Mouse (Mus musculus) CH12.LX (cell line): Measurements from ENCODE around the gene Tnfrsf14. TPM values are rescaled to one million over a fixed set of nuclear protein-coding genes. Genes with fewer than 3 reads are reported as not detected.

ENCODE experiments used
- DNase-seq: peaks from one replicate; pipeline ENCODE4 v3.0.0-alpha.2; 2013; ENCODE audit errors: extremely low read depth
- H3K27ac ChIP-seq: 2 replicates; pipeline ENCODE4 v1.5.1; 2012; ENCODE audit warnings: low read depth, mild to moderate bottlenecking, control low read depth, moderate library complexity; ENCODE audit not compliant: insufficient read depth
- H3K27me3 ChIP-seq: replicated peaks from 2 replicates; pipeline ENCODE3; 2012; ENCODE audit warnings: inconsistent platforms
- H3K36me3 ChIP-seq, 2 experiments: replicated peaks in 1 of 2; 2 replicates each; pipeline versions ENCODE3 to v1.6.1; 2012; ENCODE audit warnings: inconsistent platforms in 1 of 2, low read length in 1 of 2, mild to moderate bottlenecking in 1 of 2, mixed read lengths in 1 of 2, moderate library complexity in 1 of 2; ENCODE audit not compliant: control insufficient read depth in 1 of 2, insufficient read depth in 1 of 2
- H3K4me1 ChIP-seq, 2 experiments: 2 replicates each; pipeline ENCODE4 v1.6.1; 2012; ENCODE audit warnings: inconsistent platforms in 1 of 2, moderate library complexity in 1 of 2; ENCODE audit not compliant: insufficient read depth in 2 of 2, control insufficient read depth in 1 of 2
- H3K4me2 ChIP-seq: 2 replicates; pipeline ENCODE4 v1.6.1; 2012; ENCODE audit warnings: low read depth, mild to moderate bottlenecking, control low read depth; ENCODE audit not compliant: poor library complexity, insufficient read depth, severe bottlenecking
- H3K4me3 ChIP-seq, 3 experiments: fragments of 150-350 bp in 1 of 3; sonication (generic) in 1 of 3; replicated peaks in 1 of 3; 2 replicates each; pipeline versions ENCODE3 to v1.5.1; 2011 to 2012; ENCODE audit warnings: low read depth in 2 of 3, low read length in 2 of 3, mild to moderate bottlenecking in 2 of 3, moderate library complexity in 2 of 3, control low read depth in 1 of 3, improper control_type of control experiment in 1 of 3, inconsistent platforms in 1 of 3, mixed read lengths in 1 of 3; ENCODE audit not compliant: poor library complexity in 1 of 3
- H3K79me2 ChIP-seq: replicated peaks from 2 replicates; pipeline ENCODE4 v1.6.1; 2012; ENCODE audit warnings: mild to moderate bottlenecking, moderate library complexity; ENCODE audit not compliant: control insufficient read depth, poor library complexity, insufficient read depth, severe bottlenecking; ENCODE audit errors: extremely low read depth
- H3K9ac ChIP-seq: 2 replicates; pipeline ENCODE4 v1.6.1; 2012; ENCODE audit warnings: low read depth, mild to moderate bottlenecking, control low read depth, moderate library complexity; ENCODE audit not compliant: insufficient read depth
- H3K9me3 ChIP-seq: replicated peaks from 2 replicates; pipeline ENCODE3; 2012; ENCODE audit warnings: low read length, inconsistent platforms, mixed read lengths
- BHLHE40 ChIP-seq: IDR thresholded peaks from 2 replicates; pipeline ENCODE4 v1.6.1; 2011; ENCODE audit warnings: mild to moderate bottlenecking, low read depth, low read length, improper control_type of control experiment
- CHD1 ChIP-seq: IDR thresholded peaks from 2 replicates; pipeline ENCODE4 v1.6.1; 2012; ENCODE audit warnings: low read depth, low read length, improper control_type of control experiment, inconsistent platforms
- CHD2 ChIP-seq: IDR thresholded peaks from 2 replicates; pipeline ENCODE4 v1.6.1; 2011; ENCODE audit warnings: low read length, improper control_type of control experiment
- CTCF ChIP-seq, 2 experiments: IDR thresholded peaks in 1 of 2; conservative IDR thresholded peaks in 1 of 2; 2 replicates each; pipeline ENCODE4 v1.5.1; 2011 to 2012; ENCODE audit warnings: low read depth in 2 of 2, low read length in 2 of 2, improper control_type of control experiment in 1 of 2, inconsistent platforms in 1 of 2, mild to moderate bottlenecking in 1 of 2, moderate library complexity in 1 of 2
- E2F4 ChIP-seq: IDR thresholded peaks from 2 replicates; pipeline ENCODE4 v1.6.1; 2011; ENCODE audit warnings: low read depth, low read length, improper control_type of control experiment; ENCODE audit not compliant: insufficient replicate concordance
- ELF1 ChIP-seq: IDR thresholded peaks from 2 replicates; pipeline ENCODE4 v1.6.1; 2014; ENCODE audit warnings: low read depth, mild to moderate bottlenecking, inconsistent platforms, low read length, improper control_type of control experiment
- EP300 ChIP-seq: IDR thresholded peaks from 2 replicates; pipeline ENCODE4 v1.6.1; 2011; ENCODE audit warnings: low read length, improper control_type of control experiment
- ETS1 ChIP-seq: conservative IDR thresholded peaks from 2 replicates; pipeline ENCODE4 v1.6.1; 2012; ENCODE audit warnings: low read depth, mild to moderate bottlenecking, inconsistent platforms, low read length, improper control_type of control experiment, moderate library complexity
- GABPA ChIP-seq: IDR thresholded peaks from 2 replicates; pipeline ENCODE4 v1.6.1; 2012; ENCODE audit warnings: low read depth, low read length, improper control_type of control experiment, inconsistent platforms; ENCODE audit not compliant: insufficient replicate concordance
- HCFC1 ChIP-seq: IDR thresholded peaks from 2 replicates; pipeline ENCODE4 v1.6.1; 2012; ENCODE audit warnings: low read depth, mild to moderate bottlenecking, inconsistent platforms, low read length, improper control_type of control experiment
- JUN ChIP-seq: IDR thresholded peaks from 2 replicates; pipeline ENCODE4 v1.6.1; 2011; ENCODE audit warnings: low read depth, mild to moderate bottlenecking, low read length, improper control_type of control experiment, moderate library complexity; ENCODE audit not compliant: insufficient read depth
- KAT2A ChIP-seq: IDR thresholded peaks from 2 replicates; pipeline ENCODE4 v1.6.1; 2012; ENCODE audit warnings: low read length, improper control_type of control experiment, inconsistent platforms; ENCODE audit not compliant: insufficient replicate concordance
- MAFK ChIP-seq: IDR thresholded peaks from 2 replicates; pipeline ENCODE4 v1.6.1; 2011; ENCODE audit warnings: low read length, improper control_type of control experiment; ENCODE audit not compliant: insufficient replicate concordance
- MAX ChIP-seq: IDR thresholded peaks from 2 replicates; pipeline ENCODE4 v1.6.1; 2011; ENCODE audit warnings: low read length, improper control_type of control experiment
- MAZ ChIP-seq: IDR thresholded peaks from 2 replicates; pipeline ENCODE4 v1.6.1; 2012; ENCODE audit warnings: low read depth, mild to moderate bottlenecking, inconsistent platforms, low read length, improper control_type of control experiment, moderate library complexity
- MEF2A ChIP-seq: IDR thresholded peaks from 2 replicates; pipeline ENCODE4 v1.6.1; 2014; ENCODE audit warnings: low read depth, mild to moderate bottlenecking, inconsistent platforms, low read length, improper control_type of control experiment, borderline replicate concordance
- MXI1 ChIP-seq: IDR thresholded peaks from 2 replicates; pipeline ENCODE4 v1.6.1; 2011; ENCODE audit warnings: mild to moderate bottlenecking, low read depth, low read length, improper control_type of control experiment
- MYC ChIP-seq: IDR thresholded peaks from 2 replicates; pipeline ENCODE4 v1.6.1; 2011; ENCODE audit warnings: low read depth, mild to moderate bottlenecking, improper control_type of control experiment, low read length
- NELFE ChIP-seq: IDR thresholded peaks from 2 replicates; pipeline ENCODE4 v1.6.1; 2011; ENCODE audit warnings: low read depth, low read length, improper control_type of control experiment
- NRF1 ChIP-seq: IDR thresholded peaks from 2 replicates; pipeline ENCODE4 v1.6.1; 2014; ENCODE audit warnings: low read depth, mild to moderate bottlenecking, inconsistent platforms, low read length, improper control_type of control experiment, moderate library complexity
- PAX5 ChIP-seq: IDR thresholded peaks from 2 replicates; pipeline ENCODE4 v1.6.1; 2012; ENCODE audit warnings: low read length, inconsistent platforms, mixed read lengths
- POLR2A ChIP-seq: IDR thresholded peaks from 2 replicates; pipeline ENCODE4 v1.6.1; 2011; ENCODE audit warnings: low read depth, mild to moderate bottlenecking, improper control_type of control experiment, low read length
- POLR2AphosphoS2 ChIP-seq: IDR thresholded peaks from 2 replicates; pipeline ENCODE4 v1.6.1; 2011; ENCODE audit warnings: low read depth, low read length, improper control_type of control experiment
- RCOR1 ChIP-seq: conservative IDR thresholded peaks from 2 replicates; pipeline ENCODE4 v1.6.1; 2012; ENCODE audit warnings: low read depth, mild to moderate bottlenecking, inconsistent platforms, low read length, improper control_type of control experiment
- SIN3A ChIP-seq: IDR thresholded peaks from 2 replicates; pipeline ENCODE4 v1.6.1; 2012; ENCODE audit warnings: low read length, improper control_type of control experiment, inconsistent platforms
- TBP ChIP-seq: conservative IDR thresholded peaks from 2 replicates; pipeline ENCODE4 v1.6.1; 2011; ENCODE audit warnings: low read depth, low read length, improper control_type of control experiment
- TCF12 ChIP-seq: IDR thresholded peaks from 2 replicates; pipeline ENCODE4 v1.6.1; 2014; ENCODE audit warnings: low read depth, mild to moderate bottlenecking, inconsistent platforms, low read length, improper control_type of control experiment
- USF2 ChIP-seq: conservative IDR thresholded peaks from 2 replicates; pipeline ENCODE4 v1.6.1; 2011; ENCODE audit warnings: low read depth, low read length, improper control_type of control experiment
- ZC3H11A ChIP-seq: IDR thresholded peaks from 2 replicates; pipeline ENCODE4 v1.6.1; 2012; ENCODE audit warnings: low read depth, mild to moderate bottlenecking, inconsistent platforms, low read length, improper control_type of control experiment
- ZKSCAN1 ChIP-seq: IDR thresholded peaks from 2 replicates; pipeline ENCODE4 v1.6.1; 2012; ENCODE audit warnings: low read depth, inconsistent platforms, low read length, improper control_type of control experiment, borderline replicate concordance
- ZMIZ1 ChIP-seq: IDR thresholded peaks from 2 replicates; pipeline ENCODE4 v1.6.1; 2012; ENCODE audit warnings: low read depth, mild to moderate bottlenecking, inconsistent platforms, low read length, improper control_type of control experiment
- ZNF384 ChIP-seq: IDR thresholded peaks from 2 replicates; pipeline ENCODE4 v1.6.1; 2012; ENCODE audit warnings: low read depth, low read length, improper control_type of control experiment, inconsistent platforms
- dilution Hi-C: fragments of 300-500 bp; cut with MboI; formaldehyde crosslinking; loops from 2 replicates; pipeline ENCODE4 v1.14.3; 2020; ENCODE audit warnings: low sequenced_read_pairs; ENCODE audit not compliant: extremely low pct_unique_long_range_greater_than_20kb, extremely low pct_ligation_motif_present
- in situ Hi-C: fragments of 300-500 bp; cut with MboI; formaldehyde crosslinking; loops from 3 replicates; pipeline ENCODE4 v1.14.3; 2019; ENCODE audit warnings: low sequenced_read_pairs, low pct_ligation_motif_present, low pct_unique_long_range_greater_than_20kb, mixed read lengths
- polyA plus RNA-seq: library from polyadenylated mRNA; unstranded; fragments of >175 nt; gene quantifications from 2 replicates; pipeline ENCODE4 v1.2.1, GENCODE M21; 2012; ENCODE audit warnings: low read depth; ENCODE audit not compliant: insufficient read length
- total RNA-seq, 2 experiments: library from RNA; depleted of rRNA; stranded (reverse); fragments of 300-350 nt in 1 of 2; fragments of >200 nt in 1 of 2; gene quantifications; 2 replicates each; pipeline ENCODE4 v1.2.3; 2012 to 2014

The Tnfrsf14 gene
- total and polyA plus RNA-seq, 3 experiments = 20.0 to 109 (median 25.9) TPM

DNA sequence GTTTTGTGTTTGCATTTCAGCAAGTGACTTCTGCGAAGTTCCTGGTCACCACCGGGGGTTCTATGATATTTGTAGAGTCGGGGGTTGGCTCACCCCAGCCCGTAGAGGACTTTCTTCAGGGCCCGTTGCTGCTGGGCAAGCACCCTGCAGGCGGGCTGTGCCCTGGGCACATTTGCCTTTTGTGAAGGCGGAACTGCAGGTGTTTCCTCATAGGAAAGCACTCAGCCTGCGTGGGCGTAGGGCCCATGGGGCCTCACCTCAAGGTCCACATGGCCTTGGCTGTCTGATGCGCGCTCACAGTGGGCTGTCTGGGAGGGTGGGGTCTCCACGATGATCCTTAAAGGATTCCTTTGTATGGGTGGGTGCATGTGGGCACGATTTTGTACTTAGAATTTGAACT lies 33.5 kb upstream of the Tnfrsf14 start:
- Histone ChIP-seq H3K27ac (no peak overlapping the region), H3K9ac (peak overlapping the region; percentile 48; the same call in 1 of the 2 replicates), H3K27me3 (peaks cover 57% of the 10 kb centered on the region), H3K4me2 (peak overlapping the region; percentile 88), H3K36me3 (peaks cover 0 to 17% of the 10 kb centered on the region in 2 experiments), H3K4me1 (peaks cover 27 to 67% of the 10 kb centered on the region in 2 experiments), H3K79me2 (peaks cover 27% of the 10 kb centered on the region), H3K9me3 (no peaks in the 10 kb centered on the region), H3K4me3 (peak overlapping the region; percentile 55 to 75 (median 61))
- dilution Hi-C loops = no loop called here
- TF ChIP-seq TCF12 (peak; percentile 80), EP300 (peak; percentile 66), BHLHE40 (0 out of 2 replicates have a peak, but pooled peaks have one; percentile 29), JUN (no peak), MEF2A (peak; percentile 51; the same call in 1 of the 2 replicates), ZNF384 (no peak), PAX5 (no peak), RCOR1 (0 out of 2 replicates have a peak, but pooled peaks have one; percentile 26), MAFK (0 out of 2 replicates have a peak, but pooled peaks have one; percentile 14), MYC (peak; percentile 88), NELFE (peak; percentile 36; the same call in 1 of the 2 replicates), TBP (no peak), ELF1 (peak; percentile 76), E2F4 (no peak), ZKSCAN1 (no peak), NRF1 (0 out of 2 replicates have a peak, but pooled peaks have one; percentile 33), ZMIZ1 (no peak), ZC3H11A (no peak), CHD1 (no peak), MAX (peak; percentile 85), KAT2A (no peak), SIN3A (peak; percentile 79), POLR2AphosphoS2 (0 out of 2 replicates have a peak, but pooled peaks have one; percentile 49), CHD2 (no peak), GABPA (no peak), MAZ (0 out of 2 replicates have a peak, but pooled peaks have one; percentile 40), ETS1 (peak; percentile 42), USF2 (no peak), MXI1 (peak; percentile 94), POLR2A (peak; percentile 49; the same call in 1 of the 2 replicates), HCFC1 (no peak), CTCF (conservative IDR thresholded peaks at IDR 0.05 in 1 of 2, IDR thresholded peaks at IDR 0.05 in 1 of 2; ENCODE audit: low read depth in 2 of 2, low read length in 2 of 2) (no peak)
- DNase-seq = peak; percentile 69
- in situ Hi-C loops = loop anchor here (25.0 kb wide), 1 partner anchor 275 kb away; the partner anchor contains the start of gene Faap20
